17 mouse cellular contexts compared by ENCODE assay signal in the genomic region with DNA sequence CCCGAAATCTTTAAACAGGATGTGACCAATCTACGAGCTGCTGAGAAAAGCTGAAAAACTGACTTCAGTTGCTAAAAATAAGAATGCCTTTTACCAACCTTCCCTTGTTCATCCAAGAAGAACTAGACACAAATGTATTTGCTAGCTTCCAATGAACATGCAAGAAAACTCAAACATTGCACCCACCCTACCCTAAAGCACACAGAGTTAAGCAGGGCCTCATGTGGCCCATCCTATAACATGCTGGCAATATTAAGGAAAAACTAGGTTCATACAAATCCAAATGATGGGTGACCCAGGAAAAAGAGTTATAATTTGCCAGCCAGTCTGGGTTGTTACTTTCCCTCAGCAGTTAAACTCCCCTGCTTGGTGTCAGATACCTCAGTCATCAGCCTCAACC. TPM values are rescaled to one million over a fixed set of nuclear protein-coding genes. Genes with fewer than 3 reads are reported as not detected.
DNase-seq lines count a peak whose midpoint lies in the region; ATAC-seq lines count a peak whose summit lies in the region.
"Had no signal": no experiment of that assay in that cellular context is flagged by ENCODE, and none has a peak within 500 bp of the region (broad histone marks: within the 10 kb centered on the region; RNA-seq: fewer than 3 reads in every experiment).

No protein-coding gene starts in this region.

- no peak overlapping the region for H3K9ac ChIP-seq in forebrain, embryonic 15.5 days (replicated peaks)
- peak overlapping the region; percentile 84 for H3K9ac ChIP-seq in heart, embryonic 12.5 days
- no peak overlapping the region for H3K9ac ChIP-seq in midbrain, embryonic 11.5 days (ENCODE audit: low read length)
- H3K9ac ChIP-seq: hindbrain, embryonic 13.5 days; liver, embryonic 15.5 days had no signal

- H3K4me2 ChIP-seq in forebrain, embryonic 15.5 days (replicated peaks) = peak overlapping the region; percentile 16; the same call in 1 of the 2 replicates
- peak overlapping the region; percentile 59; the same call in 1 of the 2 replicates for H3K4me2 ChIP-seq in heart, embryonic 12.5 days
- H3K4me2 ChIP-seq in midbrain, embryonic 11.5 days = no peak overlapping the region
- H3K4me2 ChIP-seq: hindbrain, embryonic 13.5 days; liver, embryonic 15.5 days had no signal

- peak overlapping the region; percentile 81 for H3K27ac ChIP-seq in forebrain, embryonic 15.5 days (replicated peaks)
- no peak overlapping the region for H3K27ac ChIP-seq in forebrain, embryonic 10.5 days
- peak overlapping the region; percentile 99 for H3K27ac ChIP-seq in heart, embryonic 12.5 days (ENCODE audit: poor library complexity, severe bottlenecking)
- H3K27ac ChIP-seq in midbrain, embryonic 11.5 days (ENCODE audit: low read depth, low read length) = no peak overlapping the region
- H3K27ac ChIP-seq in midbrain, embryonic 10.5 days (replicated peaks) = no peak overlapping the region
- H3K27ac ChIP-seq: hindbrain, embryonic 13.5 days; liver, embryonic 15.5 days had no signal

- ATAC-seq in forebrain, embryonic 15.5 days (replicated peaks) = peak; percentile 27; the same call in 1 of the 2 replicates
- no peak for ATAC-seq in heart, embryonic 12.5 days (ENCODE audit: insufficient number of reproducible peaks, low FRiP score)
- ATAC-seq in midbrain, embryonic 11.5 days (ENCODE audit: low FRiP score) = no peak

- no peaks in the 10 kb centered on the region for H3K36me3 ChIP-seq in forebrain, embryonic 15.5 days
- H3K36me3 ChIP-seq in forebrain, embryonic 10.5 days (replicated peaks) = no peaks in the 10 kb centered on the region
- no peaks in the 10 kb centered on the region for H3K36me3 ChIP-seq in heart, embryonic 12.5 days
- H3K36me3 ChIP-seq in midbrain, embryonic 11.5 days (ENCODE audit: control insufficient read depth, insufficient read depth, low read length) = no peaks in the 10 kb centered on the region
- no peaks in the 10 kb centered on the region for H3K36me3 ChIP-seq in midbrain, embryonic 10.5 days
- H3K36me3 ChIP-seq: hindbrain, embryonic 13.5 days; liver, embryonic 15.5 days had no signal

- H3K4me1 ChIP-seq in forebrain, embryonic 15.5 days = peaks cover 19% of the 10 kb centered on the region; the same call in 1 of the 2 replicates
- H3K4me1 ChIP-seq in forebrain, embryonic 10.5 days = no peaks in the 10 kb centered on the region
- H3K4me1 ChIP-seq in heart, embryonic 12.5 days (replicated peaks) = peaks cover 20% of the 10 kb centered on the region
- H3K4me1 ChIP-seq in midbrain, embryonic 11.5 days (ENCODE audit: control insufficient read depth, insufficient read depth, low read length) = no peaks in the 10 kb centered on the region
- H3K4me1 ChIP-seq in midbrain, embryonic 10.5 days = no peaks in the 10 kb centered on the region
- H3K4me1 ChIP-seq: hindbrain, embryonic 13.5 days; liver, embryonic 15.5 days; megakaryocyte, embryonic 14.5 days had no signal

- 81% methylated on average over 2 of the region's 2 CpGs for WGBS in forebrain, embryonic 15.5 days
- WGBS in forebrain, embryonic 10.5 days = 94% methylated on average over 2 of the region's 2 CpGs
- 28% methylated on average over 2 of the region's 2 CpGs for WGBS in heart, embryonic 12.5 days
- WGBS in midbrain, embryonic 11.5 days = 92% methylated on average over 2 of the region's 2 CpGs
- WGBS in midbrain, embryonic 10.5 days = 94% methylated on average over 2 of the region's 2 CpGs

- H3K9me3 ChIP-seq in forebrain, embryonic 15.5 days = no peaks in the 10 kb centered on the region
- no peaks in the 10 kb centered on the region for H3K9me3 ChIP-seq in forebrain, embryonic 10.5 days
- no peaks in the 10 kb centered on the region for H3K9me3 ChIP-seq in heart, embryonic 12.5 days (replicated peaks)
- no peaks in the 10 kb centered on the region for H3K9me3 ChIP-seq in midbrain, embryonic 11.5 days (ENCODE audit: control insufficient read depth, low read length)
- H3K9me3 ChIP-seq in midbrain, embryonic 10.5 days (replicated peaks) = no peaks in the 10 kb centered on the region
- H3K9me3 ChIP-seq: hindbrain, embryonic 13.5 days; liver, embryonic 15.5 days; megakaryocyte, embryonic 14.5 days had no signal

- H3K27me3 ChIP-seq in forebrain, embryonic 15.5 days = no peaks in the 10 kb centered on the region
- H3K27me3 ChIP-seq in forebrain, embryonic 10.5 days (ENCODE audit: poor library complexity, severe bottlenecking) = no peaks in the 10 kb centered on the region
- H3K27me3 ChIP-seq in heart, embryonic 12.5 days (replicated peaks) = no peaks in the 10 kb centered on the region
- H3K27me3 ChIP-seq in midbrain, embryonic 11.5 days (ENCODE audit: control insufficient read depth, insufficient read depth, low read length) = no peaks in the 10 kb centered on the region
- H3K27me3 ChIP-seq in midbrain, embryonic 10.5 days (ENCODE audit: low read depth, poor library complexity, severe bottlenecking) = no peaks in the 10 kb centered on the region
- H3K27me3 ChIP-seq: hindbrain, embryonic 13.5 days; liver, embryonic 15.5 days; megakaryocyte, embryonic 14.5 days had no signal

- DNase-seq in forebrain, embryonic 10.5 days (ENCODE audit: extremely low spot score, low spot score) = no peak
- no peak for DNase-seq in heart, adult 8-10 months (ENCODE audit: low spot score)
- peak; percentile 54 for DNase-seq in midbrain, embryonic 11.5 days (ENCODE audit: low spot score, missing footprints)
- DNase-seq in midbrain, embryonic 10.5 days (ENCODE audit: low spot score) = no peak
- DNase-seq in urinary bladder, postnatal 14 days (ENCODE audit: low spot score) = no peak
- DNase-seq in adrenal gland, adult (ENCODE audit: inconsistent age in 2 of 2, low spot score in 1 of 2) = no peak
- DNase-seq: adrenal gland, adult 2 months; gastrocnemius, postnatal 25 days; kidney, adult 18-20 months; kidney, postnatal 10 days; lung, postnatal 10 days; thymus, postnatal 36 days had no signal

- H3K4me3 ChIP-seq in forebrain, embryonic 15.5 days = peak overlapping the region; percentile 15; the same call in 1 of the 2 replicates
- no peak overlapping the region for H3K4me3 ChIP-seq in forebrain, embryonic 10.5 days
- peak overlapping the region; percentile 60 for H3K4me3 ChIP-seq in heart, embryonic 12.5 days
- H3K4me3 ChIP-seq in midbrain, embryonic 11.5 days (ENCODE audit: low read depth, low read length) = no peak overlapping the region
- no peak overlapping the region for H3K4me3 ChIP-seq in midbrain, embryonic 10.5 days
- H3K4me3 ChIP-seq: hindbrain, embryonic 13.5 days; liver, embryonic 15.5 days; megakaryocyte, embryonic 14.5 days had no signal

RNA-seq across cellular contexts. Expression of a gene that starts 0.4 kb away (rescaled TPM):
- 17.7 and 18.4 TPM in 2 replicates for polyA plus RNA-seq in forebrain, embryonic 15.5 days (2015; fragmentation: Nextera tagmentation; extraction: Ambion mirVana)
- polyA plus RNA-seq in forebrain, embryonic 10.5 days (2016; fragmentation: Nextera tagmentation; extraction: Ambion mirVana) = 0.69 and 1.3 TPM in 2 replicates
- 100 and 115 TPM in 2 replicates for polyA plus RNA-seq in heart, embryonic 12.5 days (2016; fragmentation: Nextera tagmentation; extraction: Ambion mirVana)
- total RNA-seq in heart, adult 8-10 months (2022) = 100 to 1,000 TPM; 512 to 596 (median 555) TPM
- 3.3 and 3.7 TPM in 2 replicates for polyA plus RNA-seq in midbrain, embryonic 11.5 days (2014; fragmentation: Nextera tagmentation; extraction: Ambion mirVana)
- 1.2 and 1.7 TPM in 2 replicates for polyA plus RNA-seq in midbrain, embryonic 10.5 days (2016; fragmentation: Nextera tagmentation; extraction: Ambion mirVana)

Comparison
In these comparisons a context has a peak if more than half of its experiments do, and no peak if none do; other contexts are left out.
1. H3K27ac ChIP-seq: peak in forebrain, embryonic 15.5 days (single experiment) and heart, embryonic 12.5 days (single experiment); none in forebrain, embryonic 10.5 days (single experiment), midbrain, embryonic 11.5 days (single experiment) and midbrain, embryonic 10.5 days (single experiment).
2. H3K4me3 ChIP-seq: peak in forebrain, embryonic 15.5 days (single experiment) and heart, embryonic 12.5 days (single experiment); none in forebrain, embryonic 10.5 days (single experiment), midbrain, embryonic 11.5 days (single experiment) and midbrain, embryonic 10.5 days (single experiment).